Mouse (Mus musculus) splenic B cell, adult 2 months (primary cell): Measurements from ENCODE around the gene Krt80.
A peak's percentile ranks its signal among the peaks of the same experiment; 100 is the strongest.

Experiments used
- DNase-seq: peaks from one replicate; pipeline ENCODE4 v3.0.0-alpha.2; 2011; ENCODE audit warnings: low read depth, low spot score
- H3K27me3 ChIP-seq: 2 replicates; pipeline ENCODE4 v1.6.1; 2012; ENCODE audit warnings: mild to moderate bottlenecking, low read length, moderate library complexity, mixed read lengths; ENCODE audit not compliant: control insufficient read depth, poor library complexity, insufficient read depth, severe bottlenecking
- H3K36me3 ChIP-seq: 2 replicates; pipeline ENCODE4 v1.6.1; 2012; ENCODE audit warnings: mild to moderate bottlenecking, low read length, moderate library complexity, mixed read lengths; ENCODE audit not compliant: control insufficient read depth, poor library complexity, insufficient read depth, severe bottlenecking

The Krt80 gene

DNA sequence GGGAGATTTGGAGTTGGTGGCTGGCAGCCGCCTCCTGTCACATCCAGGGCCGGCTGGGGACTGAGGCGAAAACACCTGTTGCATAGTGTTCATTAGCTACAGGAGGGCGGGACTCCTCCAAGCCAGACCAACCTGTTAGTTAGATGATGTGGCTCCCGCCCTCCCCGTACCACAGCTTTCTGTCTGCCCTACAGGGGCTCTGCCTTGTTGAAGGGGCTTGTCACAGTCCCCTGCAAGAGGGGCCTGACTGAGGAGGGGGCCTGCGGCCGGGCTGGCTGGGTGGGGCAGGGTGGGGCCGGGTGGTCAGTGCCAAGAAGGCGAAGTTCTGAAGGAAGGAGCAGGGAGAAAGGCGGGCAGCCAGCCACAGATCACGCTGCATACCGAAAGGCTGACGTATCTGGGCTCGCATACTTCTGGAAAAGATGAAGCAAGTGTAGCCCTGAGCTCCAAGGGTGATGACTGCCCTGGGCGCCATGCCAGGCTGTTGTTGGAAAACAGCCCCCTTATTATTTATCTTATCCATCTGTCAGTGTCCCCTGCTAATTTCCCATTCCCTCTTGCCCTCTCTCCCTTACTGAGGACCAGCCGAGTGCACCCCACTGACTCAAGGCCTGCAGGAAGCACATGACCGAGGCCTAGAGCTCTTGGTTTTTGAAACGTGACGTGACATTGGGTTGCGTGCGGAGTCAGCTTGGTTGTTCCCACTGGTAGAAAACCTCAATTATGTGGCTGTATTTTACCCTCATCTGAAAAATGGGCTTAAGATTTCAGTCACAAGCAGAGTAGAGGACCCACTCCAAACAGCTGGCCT lies at the start of gene Krt80:
Gene Krt80 (minus strand): TSS at position 62 of the 811 bp plus-strand sequence.
- H3K36me3 ChIP-seq = no peaks in the 10 kb centered on the region
- DNase-seq = no peak
- no peaks in the 10 kb centered on the region for H3K27me3 ChIP-seq

DNA sequence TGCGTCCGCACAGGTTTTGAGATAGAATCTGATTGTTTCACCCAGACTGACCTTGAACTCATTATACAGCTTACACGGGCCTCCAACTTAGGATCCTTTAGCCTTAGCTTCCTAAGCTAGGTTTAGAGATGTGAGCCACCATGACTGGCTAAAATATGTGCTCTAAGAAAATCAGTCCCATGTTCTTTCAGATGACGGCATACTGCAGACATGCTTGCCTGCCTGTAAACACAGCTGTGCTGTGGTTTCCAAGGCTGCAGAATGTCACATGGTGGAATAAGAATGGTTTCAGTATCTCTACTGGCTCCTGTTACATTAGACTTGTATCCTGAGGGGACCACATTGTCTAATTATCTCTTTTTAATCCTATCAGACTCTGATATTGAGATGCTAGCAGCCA lies 49.0 kb upstream of the Krt80 start:
- Histone ChIP-seq H3K36me3 (no peaks in the 10 kb centered on the region), H3K27me3 (no peaks in the 10 kb centered on the region)
- DNase-seq = no peak

DNA sequence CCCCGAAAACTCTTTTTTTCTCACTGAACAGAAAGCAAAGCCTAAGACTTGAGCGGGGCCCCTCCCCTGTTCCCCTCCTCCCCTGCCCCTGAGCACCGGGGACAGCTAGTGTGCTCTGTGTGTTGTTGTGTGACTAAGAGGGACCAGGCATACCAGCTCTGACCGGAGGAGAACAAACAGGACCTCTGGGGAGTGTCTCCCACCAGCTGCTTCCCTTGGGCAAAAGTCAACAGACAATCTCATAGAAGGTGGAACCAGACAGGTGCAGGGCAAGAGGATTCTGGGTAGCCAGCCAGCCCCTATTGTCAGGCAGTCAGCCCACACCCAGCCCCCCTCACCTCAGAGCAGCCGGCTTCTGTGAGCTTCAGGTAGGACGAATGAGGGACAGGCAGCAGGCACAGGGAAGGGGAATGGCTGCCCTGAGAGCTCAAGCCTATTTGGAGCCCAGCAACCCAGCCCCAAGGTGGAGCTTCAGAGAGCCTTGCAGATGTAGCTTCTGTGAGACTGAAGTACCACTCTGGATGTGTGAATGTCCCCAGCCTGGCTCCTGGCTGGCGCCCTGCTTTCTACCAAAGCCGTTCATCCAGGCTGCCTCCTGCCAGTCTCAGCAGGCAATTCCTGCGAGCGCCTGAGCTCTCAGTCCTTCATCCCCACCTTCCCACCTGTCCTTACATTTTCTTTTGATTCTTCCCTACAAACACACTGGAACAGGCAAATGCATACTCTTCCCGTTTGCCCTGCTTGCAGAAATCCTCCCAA lies 45.0 kb upstream of the Krt80 start:
- no peak for DNase-seq
- Histone ChIP-seq H3K36me3 (no peaks in the 10 kb centered on the region), H3K27me3 (no peaks in the 10 kb centered on the region)

DNA sequence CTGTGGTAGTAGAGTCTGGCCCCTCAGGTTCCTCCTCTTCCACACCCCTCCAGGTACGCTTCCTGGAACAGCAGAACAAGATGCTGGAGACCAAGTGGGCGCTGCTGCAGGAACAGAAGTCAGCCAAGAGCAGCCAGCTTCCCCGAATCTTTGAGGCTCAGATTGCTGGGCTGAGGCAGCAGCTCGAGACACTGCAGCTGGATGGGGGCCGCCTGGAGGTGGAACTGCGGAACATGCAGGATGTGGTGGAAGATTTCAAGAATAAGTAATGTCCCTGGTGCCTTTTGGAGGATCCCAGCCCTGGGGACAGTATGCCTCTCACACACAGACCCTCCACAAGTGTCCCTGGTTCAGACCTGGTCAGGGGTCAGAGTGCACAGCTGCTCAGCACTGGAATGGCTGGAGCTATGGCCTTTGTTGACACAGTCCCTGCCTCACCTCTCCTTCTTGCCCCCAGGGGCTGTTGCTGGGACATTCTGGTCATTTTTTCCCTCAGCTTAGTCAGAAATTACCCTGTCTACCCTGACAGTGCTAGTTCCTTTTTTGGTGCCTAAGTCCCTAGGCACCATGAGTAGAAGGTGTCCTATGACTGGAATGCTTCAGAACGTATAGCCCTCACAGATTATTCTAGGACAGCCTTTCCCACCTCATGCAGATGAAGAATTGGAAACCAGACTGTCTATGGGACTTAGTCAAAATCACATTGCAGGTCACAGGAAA lies 44.1 kb upstream of the Krt80 start:
- no peak for DNase-seq
- no peaks in the 10 kb centered on the region for H3K27me3 ChIP-seq
- no peaks in the 10 kb centered on the region for H3K36me3 ChIP-seq

DNA sequence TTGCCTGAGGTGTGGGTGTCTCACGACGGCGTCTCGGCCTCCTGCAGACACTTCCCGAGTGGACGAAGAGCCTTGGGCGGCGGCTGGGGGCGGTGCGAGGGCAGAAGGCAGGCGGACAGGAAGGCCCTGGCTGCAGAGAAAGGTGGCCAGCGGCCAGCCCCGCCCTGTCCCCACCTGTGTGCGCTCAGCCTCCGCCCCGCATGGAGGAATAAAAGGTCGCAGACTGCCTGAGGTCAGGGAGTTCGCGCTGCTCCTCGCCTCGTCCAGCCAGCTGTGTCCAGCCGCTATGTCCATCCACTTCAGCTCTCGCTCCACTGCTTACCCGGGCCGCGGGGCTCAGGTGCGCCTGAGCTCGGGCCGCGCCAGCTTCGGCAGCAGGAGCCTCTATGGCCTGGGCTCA lies 42.2 kb upstream of the Krt80 start:
- no peak for DNase-seq
- no peaks in the 10 kb centered on the region for H3K36me3 ChIP-seq
- H3K27me3 ChIP-seq = no peaks in the 10 kb centered on the region

DNA sequence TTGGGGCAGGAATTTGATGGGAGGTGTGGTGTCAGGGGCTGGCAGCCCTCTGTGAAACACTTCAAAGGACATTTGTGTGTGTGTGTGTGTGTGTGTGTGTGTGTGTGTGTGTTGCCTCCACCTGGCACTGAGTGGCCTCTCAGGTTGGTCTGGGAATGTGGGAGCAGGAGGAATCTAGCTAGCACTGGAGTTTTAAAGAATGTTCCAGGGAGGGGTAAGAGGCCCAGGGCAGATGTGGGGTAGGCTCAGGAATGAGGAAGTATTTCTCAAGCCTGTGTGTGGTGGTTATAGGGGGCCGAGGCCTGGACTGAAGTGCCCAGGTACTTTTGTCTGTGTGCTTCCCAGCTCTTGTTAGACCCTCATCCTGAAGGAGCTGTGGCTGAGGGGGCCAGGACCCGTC lies 40.8 kb upstream of the Krt80 start, which contains the start of gene Krt7:
Gene Krt7 (plus strand): TSS at position 269 of the 400 bp plus-strand sequence.
- Histone ChIP-seq H3K36me3 (no peaks in the 10 kb centered on the region), H3K27me3 (no peaks in the 10 kb centered on the region)
- DNase-seq = no peak

DNA sequence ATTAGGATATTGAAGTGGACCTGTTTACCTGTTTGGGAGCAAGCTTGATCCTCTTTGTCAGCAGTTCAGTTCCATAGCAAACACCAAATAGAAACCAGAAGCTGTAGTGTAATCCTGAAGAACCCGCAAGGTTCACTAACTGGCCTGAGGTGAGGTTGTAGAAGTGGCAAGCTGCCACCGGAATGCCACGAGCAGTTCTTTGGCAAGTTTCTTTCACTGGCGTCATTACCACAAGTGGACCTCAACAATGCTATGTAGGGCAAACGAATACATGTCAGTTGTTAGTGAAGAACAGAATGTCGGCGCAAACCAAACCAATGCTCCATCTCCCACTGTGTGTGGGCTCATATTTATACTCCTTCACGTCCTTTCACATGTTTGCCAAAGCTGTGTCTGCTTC lies 28.3 kb upstream of the Krt80 start:
- Histone ChIP-seq H3K27me3 (no peaks in the 10 kb centered on the region), H3K36me3 (no peaks in the 10 kb centered on the region)
- DNase-seq = no peak

DNA sequence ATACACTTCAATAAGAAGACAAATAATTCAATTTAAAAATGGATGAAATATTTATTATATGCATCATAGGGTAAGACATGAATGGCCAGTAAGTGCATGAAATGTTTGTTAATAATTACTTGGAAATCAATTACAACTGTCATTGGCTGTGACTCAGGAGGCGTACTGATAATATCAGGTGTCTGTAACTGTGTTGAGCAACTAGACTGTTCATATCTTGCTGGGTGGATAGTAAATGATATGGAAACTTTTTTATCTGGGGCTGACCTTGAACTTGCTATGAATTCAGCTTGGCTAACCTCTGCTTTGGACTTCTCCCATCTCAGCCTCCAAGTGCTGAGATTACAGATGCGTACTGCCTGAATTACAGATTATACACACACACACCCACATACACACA lies 27.7 kb upstream of the Krt80 start:
- H3K36me3 ChIP-seq = no peaks in the 10 kb centered on the region
- H3K27me3 ChIP-seq = no peaks in the 10 kb centered on the region
- DNase-seq = no peak

DNA sequence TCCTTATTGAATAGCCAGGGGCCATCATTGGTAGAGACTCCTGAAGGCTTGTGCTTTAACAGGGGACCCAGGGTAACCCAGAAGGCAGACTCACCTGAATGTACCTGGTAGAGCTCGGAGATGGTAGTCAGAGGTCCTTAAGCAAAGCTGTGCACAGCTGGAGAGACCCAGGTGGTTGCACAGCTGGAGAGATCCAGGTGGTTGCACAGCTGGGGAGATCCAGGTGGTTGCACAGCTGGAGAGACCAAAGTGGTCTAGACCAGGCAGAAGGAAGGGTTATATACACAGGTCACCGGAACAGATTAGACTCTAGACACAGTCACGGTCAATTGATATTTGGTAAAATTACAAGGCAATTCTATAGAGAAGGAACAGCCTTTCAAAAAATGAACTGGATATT lies 27.0 kb upstream of the Krt80 start:
- DNase-seq = no peak
- H3K36me3 ChIP-seq = no peaks in the 10 kb centered on the region

DNA sequence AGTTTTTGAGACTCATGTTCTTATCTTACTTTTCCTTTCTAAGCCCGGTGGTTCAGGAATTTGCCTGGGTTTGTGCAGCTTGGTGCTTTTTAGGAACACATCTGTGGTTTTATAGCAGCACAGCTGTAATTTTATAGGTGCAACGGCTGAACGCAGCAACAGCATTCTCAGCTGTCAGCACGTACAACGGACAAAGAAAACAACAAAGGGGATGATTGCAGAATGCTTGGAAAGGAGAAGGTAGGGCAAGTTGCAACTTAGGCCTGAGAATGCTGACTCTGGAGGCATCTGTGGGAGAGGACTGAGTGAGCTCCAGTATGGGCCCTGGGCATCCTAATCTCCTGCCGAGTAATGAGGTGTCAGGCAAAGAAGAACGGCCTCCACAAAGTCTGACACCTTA lies 26.5 kb upstream of the Krt80 start:
- H3K27me3 ChIP-seq = no peaks in the 10 kb centered on the region
- no peaks in the 10 kb centered on the region for H3K36me3 ChIP-seq
- no peak for DNase-seq

More for the DNA sequence above, 27.0 kb upstream of the Krt80 start:
- no peaks in the 10 kb centered on the region for H3K27me3 ChIP-seq

DNA sequence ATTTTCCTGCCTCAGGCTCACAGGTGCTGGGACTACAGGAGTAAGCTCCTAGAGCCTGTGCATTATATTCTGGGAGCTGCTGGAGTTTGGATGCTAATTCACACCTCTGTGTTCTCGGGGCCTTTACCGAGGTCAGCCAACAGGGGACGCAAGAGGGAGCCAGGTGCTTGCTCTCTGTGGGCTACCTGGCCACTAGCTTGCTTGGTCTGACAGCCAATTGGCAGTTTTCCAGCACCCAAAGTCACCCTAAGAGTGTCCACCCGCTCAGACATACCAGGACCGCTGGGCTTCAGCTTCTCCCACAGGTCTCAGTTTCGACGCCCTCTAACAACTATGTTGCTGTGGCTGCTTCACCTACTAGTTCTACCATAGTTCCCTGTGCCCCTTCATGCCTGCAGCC lies 24.9 kb upstream of the Krt80 start:
- no peak for DNase-seq
- Histone ChIP-seq H3K36me3 (no peaks in the 10 kb centered on the region), H3K27me3 (no peaks in the 10 kb centered on the region)

DNA sequence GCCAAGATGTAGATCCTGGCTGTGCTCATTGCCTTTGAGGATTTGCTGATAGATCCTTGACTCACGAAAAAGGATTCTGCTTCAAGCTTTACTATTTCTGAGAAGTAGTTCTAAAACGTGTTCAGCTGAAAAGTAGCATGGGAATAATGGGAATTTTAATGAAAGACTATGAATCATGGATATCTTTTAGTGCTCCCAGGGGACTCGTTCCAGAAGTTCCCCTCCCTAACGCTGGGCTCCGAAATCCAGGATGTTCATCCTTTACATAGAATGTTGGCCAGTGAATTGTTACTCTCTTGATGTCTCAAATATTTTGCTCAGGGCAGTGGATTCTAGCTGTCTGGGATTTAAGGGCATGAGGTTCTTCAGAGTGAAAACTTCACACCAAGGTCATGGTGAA lies 22.3 kb upstream of the Krt80 start:
- Histone ChIP-seq H3K27me3 (no peaks in the 10 kb centered on the region), H3K36me3 (no peaks in the 10 kb centered on the region)
- DNase-seq = no peak

DNA sequence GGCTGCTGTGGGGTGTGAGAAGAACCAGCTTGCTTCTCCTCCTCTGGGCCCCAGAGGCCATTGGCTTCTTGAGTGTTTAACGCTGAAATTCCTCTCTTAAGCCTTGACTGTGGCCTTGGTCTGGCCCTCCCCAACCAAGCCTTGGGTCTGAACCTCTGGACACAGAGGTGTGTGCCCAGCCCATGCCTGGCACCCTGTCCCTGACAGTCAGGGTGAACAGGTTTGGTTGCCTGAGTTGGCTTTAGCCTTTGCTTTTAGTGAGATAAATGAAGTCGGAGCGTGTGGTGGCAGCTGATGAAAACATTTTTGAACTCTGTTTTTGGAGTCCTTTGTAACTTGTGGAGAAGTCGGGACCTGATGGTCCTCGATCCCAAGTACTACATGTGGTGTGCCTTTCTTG lies 20.2 kb upstream of the Krt80 start:
- DNase-seq = no peak
- no peaks in the 10 kb centered on the region for H3K27me3 ChIP-seq
- H3K36me3 ChIP-seq = no peaks in the 10 kb centered on the region

DNA sequence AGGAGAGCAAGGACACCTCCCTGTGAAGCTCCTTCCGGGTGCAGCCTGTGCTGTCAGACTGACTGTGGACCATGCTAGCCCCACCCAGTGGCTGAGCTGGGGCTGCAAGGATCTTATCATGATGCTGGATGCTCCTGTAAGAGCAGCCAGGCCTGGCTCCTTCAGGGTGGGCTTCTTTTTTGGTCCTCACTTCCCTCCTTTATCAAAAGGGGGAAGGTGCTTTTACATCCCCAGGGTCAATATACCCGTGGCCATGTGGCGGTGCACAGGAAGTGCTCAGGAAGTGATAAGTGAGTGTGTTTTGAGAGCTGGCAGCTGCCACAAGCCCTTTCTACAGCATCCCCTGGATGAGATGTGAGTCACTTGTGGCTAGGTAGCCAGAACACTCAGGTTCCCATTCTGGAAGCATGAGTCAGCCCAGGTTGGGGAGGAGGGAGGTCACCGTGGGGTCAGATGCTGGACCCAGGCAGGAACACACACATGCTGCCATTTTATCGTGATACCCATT lies 18.1 kb upstream of the Krt80 start:
- Histone ChIP-seq H3K27me3 (no peaks in the 10 kb centered on the region), H3K36me3 (no peaks in the 10 kb centered on the region)
- DNase-seq = peak; percentile 44

DNA sequence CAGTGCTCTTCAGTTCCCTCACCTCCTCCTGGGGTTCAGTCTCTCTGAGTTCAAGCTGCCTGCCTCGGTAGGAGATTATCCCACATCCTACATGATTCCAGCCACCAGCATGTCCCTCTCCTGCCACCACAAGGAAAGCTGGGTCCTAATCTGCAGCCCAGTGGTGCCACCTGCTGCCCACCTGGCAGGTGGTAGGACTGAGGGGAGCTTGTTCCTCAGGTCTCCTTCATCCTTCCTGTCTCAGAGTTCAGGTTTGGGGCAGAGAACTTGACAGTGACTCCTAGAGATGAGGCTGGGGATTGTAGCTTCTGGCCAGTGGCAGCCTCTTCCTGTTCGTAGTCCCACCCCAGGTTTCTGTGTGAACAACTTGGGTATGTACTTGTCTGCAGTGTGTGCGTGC lies 17.2 kb upstream of the Krt80 start:
- Histone ChIP-seq H3K36me3 (no peaks in the 10 kb centered on the region), H3K27me3 (no peaks in the 10 kb centered on the region)
- peak; percentile 37 for DNase-seq
